Mouse (Mus musculus): Measurements from ENCODE around the gene Mrpl11. TPM values are rescaled to one million over a fixed set of nuclear protein-coding genes. Genes with fewer than 3 reads are reported as not detected.

The Mrpl11 gene
- total and polyA plus RNA-seq, 3 experiments = 74.0 to 171 (median 102) TPM

GRCm38 (mm10) chr19:5004925-5005324, 43.0 kb downstream of the Mrpl11 start:
- no peak for TF ChIP-seq ZNF384 (IDR thresholded peaks at IDR 0.05; ENCODE audit: low read depth, low read length)
- TF ChIP-seq BHLHE40 (IDR thresholded peaks at IDR 0.05; ENCODE audit: low read depth, low read length) = no peak
- no peak for TF ChIP-seq GABPA (IDR thresholded peaks at IDR 0.05; ENCODE audit: insufficient replicate concordance, low read depth, low read length)
- TF ChIP-seq TBP (conservative IDR thresholded peaks at IDR 0.05; ENCODE audit: low read depth, low read length) = no peak
- no peak for TF ChIP-seq JUN (IDR thresholded peaks at IDR 0.05; ENCODE audit: insufficient read depth, low read depth, low read length)
- no peak for TF ChIP-seq USF1 (IDR thresholded peaks at IDR 0.05; ENCODE audit: low read depth, low read length)
- no peak for TF ChIP-seq USF2 (conservative IDR thresholded peaks at IDR 0.05; ENCODE audit: low read depth, low read length)
- no peak for TF ChIP-seq POLR2A (IDR thresholded peaks at IDR 0.05; ENCODE audit: low read depth, low read length)
- TF ChIP-seq CHD1 (IDR thresholded peaks at IDR 0.05; ENCODE audit: low read depth, low read length) = no peak
- TF ChIP-seq UBTF (IDR thresholded peaks at IDR 0.05; ENCODE audit: low read depth, low read length) = no peak
- TF ChIP-seq SMC3 (IDR thresholded peaks at IDR 0.05; ENCODE audit: low read depth, low read length) = no peak
- TF ChIP-seq MAFK (IDR thresholded peaks at IDR 0.05; ENCODE audit: insufficient replicate concordance, low read length) = no peak
- no peak for TF ChIP-seq POLR2AphosphoS2 (IDR thresholded peaks at IDR 0.05; ENCODE audit: low read depth, low read length)
- TF ChIP-seq IRF4 (IDR thresholded peaks at IDR 0.05; ENCODE audit: low read depth, low read length) = no peak
- Histone ChIP-seq H3K4me2 (ENCODE audit: insufficient read depth, low read depth, poor library complexity, severe bottlenecking) (no peak overlapping the region), H3K9ac (ENCODE audit: insufficient read depth, low read depth) (no peak overlapping the region), H3K4me3 (replicated peaks in 1 of 3; ENCODE audit: low read depth in 2 of 3, low read length in 2 of 3, poor library complexity in 1 of 3) (no peak overlapping the region), H3K9me3 (replicated peaks; ENCODE audit: low read length) (peaks cover 15% of the 10 kb centered on the region), H3K27ac (ENCODE audit: insufficient read depth, low read depth) (no peak overlapping the region), H3K79me2 (replicated peaks; ENCODE audit: control insufficient read depth, extremely low read depth, insufficient read depth, poor library complexity, severe bottlenecking) (no peaks in the 10 kb centered on the region), H3K36me3 (replicated peaks in 1 of 2; ENCODE audit: control insufficient read depth in 1 of 2, insufficient read depth in 1 of 2, low read length in 1 of 2) (no peaks in the 10 kb centered on the region), H3K4me1 (ENCODE audit: control insufficient read depth in 1 of 2, insufficient read depth in 2 of 2) (peaks cover 4 to 7% of the 10 kb centered on the region in 2 experiments; a peak in 3 of 4 replicates), H3K27me3 (replicated peaks) (peaks cover 71% of the 10 kb centered on the region)
- in situ Hi-C loops (cut with MboI; ENCODE audit: low pct_ligation_motif_present, low pct_unique_long_range_greater_than_20kb, low sequenced_read_pairs) = no loop called here
- DNase-seq (ENCODE audit: extremely low read depth) = no peak
- dilution Hi-C loops (cut with MboI; ENCODE audit: extremely low pct_ligation_motif_present, extremely low pct_unique_long_range_greater_than_20kb, low sequenced_read_pairs) = no loop called here

- TF ChIP-seq ZKSCAN1 (IDR thresholded peaks at IDR 0.05; ENCODE audit: borderline replicate concordance, low read depth, low read length) (no peak), E2F4 (IDR thresholded peaks at IDR 0.05; ENCODE audit: insufficient replicate concordance, low read depth, low read length) (no peak), USF2 (conservative IDR thresholded peaks at IDR 0.05; ENCODE audit: low read depth, low read length) (no peak), POLR2A (IDR thresholded peaks at IDR 0.05; ENCODE audit: low read depth, low read length) (no peak), BHLHE40 (IDR thresholded peaks at IDR 0.05; ENCODE audit: low read depth, low read length) (no peak), RAD21 (IDR thresholded peaks at IDR 0.05; ENCODE audit: low read depth, low read length) (no peak), PAX5 (IDR thresholded peaks at IDR 0.05; ENCODE audit: low read length) (no peak), RCOR1 (conservative IDR thresholded peaks at IDR 0.05; ENCODE audit: low read depth, low read length) (no peak), ELF1 (IDR thresholded peaks at IDR 0.05; ENCODE audit: low read depth, low read length) (no peak), MEF2A (IDR thresholded peaks at IDR 0.05; ENCODE audit: borderline replicate concordance, low read depth, low read length) (no peak), CTCF (conservative IDR thresholded peaks at IDR 0.05 in 1 of 2, IDR thresholded peaks at IDR 0.05 in 1 of 2; ENCODE audit: low read depth in 2 of 2, low read length in 2 of 2) (no peak)
- in situ Hi-C loops (cut with MboI; ENCODE audit: low pct_ligation_motif_present, low pct_unique_long_range_greater_than_20kb, low sequenced_read_pairs) = no loop called here
- Histone ChIP-seq H3K4me1 (ENCODE audit: control insufficient read depth in 1 of 2, insufficient read depth in 2 of 2) (peaks cover 0 to 11% of the 10 kb centered on the region in 2 experiments; a peak in 1 of 4 replicates), H3K79me2 (replicated peaks; ENCODE audit: control insufficient read depth, extremely low read depth, insufficient read depth, poor library complexity, severe bottlenecking) (no peaks in the 10 kb centered on the region), H3K36me3 (replicated peaks in 1 of 2; ENCODE audit: control insufficient read depth in 1 of 2, insufficient read depth in 1 of 2, low read length in 1 of 2) (no peaks in the 10 kb centered on the region), H3K4me3 (replicated peaks in 1 of 3; ENCODE audit: low read depth in 2 of 3, low read length in 2 of 3, poor library complexity in 1 of 3) (no peak overlapping the region), H3K9me3 (replicated peaks; ENCODE audit: low read length) (no peaks in the 10 kb centered on the region), H3K27me3 (replicated peaks) (peaks cover 50% of the 10 kb centered on the region), H3K4me2 (ENCODE audit: insufficient read depth, low read depth, poor library complexity, severe bottlenecking) (no peak overlapping the region), H3K27ac (ENCODE audit: insufficient read depth, low read depth) (no peak overlapping the region), H3K9ac (ENCODE audit: insufficient read depth, low read depth) (no peak overlapping the region)
- dilution Hi-C loops (cut with MboI; ENCODE audit: extremely low pct_ligation_motif_present, extremely low pct_unique_long_range_greater_than_20kb, low sequenced_read_pairs) = no loop called here
- no peak for DNase-seq (ENCODE audit: extremely low read depth)
Observed at GRCm38 (mm10) chr19:5013138-5013537, 51.2 kb downstream of the Mrpl11 start.
